Mouse (Mus musculus) thymus, postnatal 14 days (tissue): ENCODE data around the gene Hrc.
A peak's percentile ranks its signal among the peaks of the same experiment; 100 is the strongest.

Source experiments
- DNase-seq: peaks from one replicate; pipeline ENCODE4 v3.0.0; 2021

The Hrc gene

DNA sequence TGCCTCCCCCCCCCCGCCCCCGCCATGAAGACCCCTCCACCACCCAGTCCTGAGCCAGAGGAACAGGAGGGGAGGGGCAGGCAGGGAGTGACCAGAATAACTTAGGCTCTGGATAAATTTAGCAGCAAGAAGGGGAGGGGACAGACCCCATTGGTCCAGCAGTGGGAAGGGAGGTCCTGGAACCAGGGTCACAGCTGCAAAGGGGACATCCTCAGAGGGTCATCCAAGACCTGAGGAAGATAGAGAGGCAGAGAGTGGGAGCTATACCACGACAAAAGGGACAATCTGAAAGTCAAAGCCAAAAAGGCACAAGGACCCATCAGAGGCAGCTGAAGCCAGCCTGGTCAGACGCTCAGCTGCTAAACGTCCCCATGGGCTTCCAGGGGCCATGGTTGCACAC lies at the start of gene Hrc:
Hrc (plus strand) TSS at position 235 of the 400 bp plus-strand sequence.
- no peak for DNase-seq

GRCm38 (mm10) chr7:45286486-45286885 lies 48.6 kb upstream of the Hrc start:
- no peak for DNase-seq

- no peak for DNase-seq
Observed at GRCm38 (mm10) chr7:45296626-45297025, 38.5 kb upstream of the Hrc start.

DNA sequence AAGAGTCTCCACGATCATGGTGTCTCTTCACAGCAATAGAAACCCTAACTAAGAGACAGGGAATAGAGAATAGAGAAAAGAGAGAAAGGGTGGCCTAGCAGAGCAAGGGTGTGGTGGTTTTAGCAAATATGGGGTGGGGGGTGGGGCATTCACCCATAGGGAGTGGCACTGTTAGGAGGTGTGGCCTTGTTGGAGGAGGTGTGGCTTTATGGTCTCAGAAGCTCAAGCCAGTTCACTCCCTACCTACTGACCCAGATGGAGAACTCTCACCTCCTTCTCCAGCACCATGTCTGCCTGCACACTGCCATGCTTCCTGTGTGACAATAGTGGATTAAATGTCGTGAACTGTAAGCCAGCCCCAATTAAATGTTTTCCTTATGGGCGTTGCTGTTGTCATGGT lies 37.5 kb upstream of the Hrc start:
- no peak for DNase-seq

GRCm38 (mm10) chr7:45299752-45300151 lies 35.3 kb upstream of the Hrc start:
- DNase-seq, result peak; percentile 48

DNA sequence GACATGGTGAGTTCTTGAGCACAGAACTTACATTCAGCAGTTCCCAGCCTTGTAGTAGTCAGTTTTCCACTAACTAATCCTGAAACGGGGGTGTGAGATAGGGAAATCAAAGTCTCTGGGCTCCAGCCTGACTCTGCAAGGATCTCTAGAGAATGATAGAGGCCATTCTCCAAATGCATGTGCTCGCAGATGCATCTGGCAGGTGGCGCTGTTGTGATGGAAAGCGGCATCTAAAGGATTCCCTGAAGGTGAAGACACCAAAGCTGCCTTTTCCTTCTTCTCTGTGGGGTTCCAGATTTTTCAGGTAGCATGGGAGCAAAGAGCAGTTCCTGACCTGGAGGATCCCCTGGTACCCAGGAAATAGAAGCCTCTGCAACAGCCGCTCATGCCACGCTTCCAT lies 34.8 kb upstream of the Hrc start:
- DNase-seq, result peak; percentile 53

DNA sequence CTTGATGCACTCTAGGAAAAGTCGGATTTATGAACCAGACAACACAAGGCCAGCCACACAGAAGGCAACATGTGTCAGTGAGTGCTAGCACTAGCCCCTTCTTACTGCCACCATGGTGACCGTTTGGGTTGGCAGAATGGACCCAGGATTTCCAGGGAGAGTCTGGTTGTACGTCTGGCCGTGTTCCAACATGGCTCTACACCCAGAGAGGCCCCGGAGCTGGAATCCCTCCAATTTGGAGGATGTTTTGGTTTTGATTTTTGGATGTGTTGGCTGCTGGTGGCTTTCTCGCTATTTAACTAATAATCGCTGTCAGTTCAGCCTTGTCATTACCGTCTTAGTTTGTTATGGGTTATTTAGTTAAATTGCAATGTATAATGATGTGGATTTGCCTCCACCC lies 32.5 kb upstream of the Hrc start:
- no peak for DNase-seq

DNA sequence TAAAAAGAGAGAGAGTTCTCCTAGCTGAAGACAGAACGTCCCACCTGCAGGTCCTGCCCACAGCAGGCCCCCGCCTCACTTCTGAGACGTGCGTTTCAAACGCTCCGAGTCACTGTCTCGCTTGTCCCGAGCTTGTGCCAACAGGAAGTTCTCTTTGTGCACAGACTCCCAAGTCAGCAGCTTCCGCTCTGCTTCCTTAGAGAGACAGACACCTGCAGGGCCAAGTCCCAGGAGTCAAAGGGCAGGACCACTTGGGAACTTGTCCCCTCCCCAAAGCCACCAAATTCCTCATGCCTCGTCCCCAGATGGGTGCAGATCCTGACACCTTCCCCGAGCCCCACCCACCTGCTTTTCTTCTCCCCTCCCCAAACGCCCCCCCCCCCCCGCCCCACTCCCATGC lies 30.2 kb upstream of the Hrc start:
- DNase-seq, result peak; percentile 16

GRCm38 (mm10) chr7:45305275-45305674 lies 29.8 kb upstream of the Hrc start:
- peak; percentile 58 for DNase-seq

DNA sequence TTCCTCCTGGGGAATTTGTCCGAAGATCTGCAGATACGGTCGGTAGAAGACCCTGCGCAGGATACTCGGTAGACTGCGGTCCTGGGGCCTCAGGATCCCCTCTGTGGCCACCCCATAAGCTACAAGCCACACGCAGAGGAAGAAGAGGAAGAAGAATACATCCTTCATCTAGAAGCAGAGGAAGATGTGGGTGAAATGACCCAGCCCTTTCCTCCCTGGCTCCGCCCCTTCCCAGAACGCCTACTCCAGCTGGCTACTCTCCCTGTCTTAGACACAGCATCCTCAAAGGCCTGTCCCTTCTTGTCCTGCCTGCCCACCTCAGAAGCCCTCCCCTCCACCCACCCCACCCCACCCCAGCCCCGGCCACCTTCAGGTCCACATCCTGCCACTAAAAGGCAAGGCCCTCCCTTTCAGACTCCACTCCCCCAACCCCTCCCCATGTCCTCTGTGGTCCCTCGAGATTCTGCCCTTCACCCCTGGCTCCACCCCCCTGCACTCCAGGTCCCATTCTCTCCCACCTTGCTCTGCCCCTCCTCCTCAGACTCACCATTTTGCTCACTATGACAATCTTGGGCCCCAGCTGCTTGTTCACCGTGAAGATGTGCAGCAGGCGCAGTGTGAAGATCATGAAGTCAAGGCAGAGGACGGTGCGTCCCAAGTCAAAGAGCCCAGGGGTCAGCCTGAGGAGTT lies 26.4 kb upstream of the Hrc start:
- peak; percentile 21 for DNase-seq

DNA sequence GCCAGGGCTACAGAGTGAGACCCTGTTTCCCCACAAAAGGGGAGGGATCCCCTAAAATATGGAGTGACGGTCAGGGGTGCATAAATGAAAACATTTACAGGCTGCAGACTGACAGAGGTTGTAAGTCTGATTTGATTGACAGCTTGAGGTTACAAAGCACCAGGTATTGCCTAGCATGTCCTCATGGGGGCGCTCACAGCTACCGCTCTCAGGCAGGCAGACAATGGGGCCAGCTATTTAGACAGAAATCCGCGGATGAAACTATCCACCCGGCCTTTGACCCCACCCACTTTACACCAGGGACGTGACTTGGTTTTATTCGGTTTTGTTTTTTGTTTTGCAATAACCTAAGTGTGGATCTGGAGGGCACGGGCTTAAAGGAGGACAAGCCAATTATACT lies 25.6 kb upstream of the Hrc start:
- peak; percentile 59 for DNase-seq

DNA sequence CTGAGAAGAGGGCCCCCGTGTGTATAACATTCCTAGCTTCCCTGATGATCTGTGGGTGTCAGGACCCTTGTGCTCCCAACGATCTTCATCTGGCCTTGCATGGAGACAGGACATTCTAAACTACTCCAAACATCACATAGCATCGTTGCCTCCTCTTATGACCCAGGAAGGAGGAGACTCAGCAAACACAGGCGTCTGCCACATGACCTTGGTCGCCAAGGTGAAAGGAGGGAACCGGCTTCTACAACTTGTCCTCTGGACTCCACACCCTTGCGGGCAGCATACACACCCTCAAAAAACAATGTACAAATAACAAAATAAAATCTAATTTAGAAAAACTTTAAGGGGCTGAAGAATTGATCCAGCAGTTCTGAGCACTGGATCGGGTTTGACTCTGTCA lies 23.1 kb upstream of the Hrc start:
- no peak for DNase-seq

- no peak for DNase-seq
Observed at GRCm38 (mm10) chr7:45312686-45313453, 22.2 kb upstream of the Hrc start.

DNA sequence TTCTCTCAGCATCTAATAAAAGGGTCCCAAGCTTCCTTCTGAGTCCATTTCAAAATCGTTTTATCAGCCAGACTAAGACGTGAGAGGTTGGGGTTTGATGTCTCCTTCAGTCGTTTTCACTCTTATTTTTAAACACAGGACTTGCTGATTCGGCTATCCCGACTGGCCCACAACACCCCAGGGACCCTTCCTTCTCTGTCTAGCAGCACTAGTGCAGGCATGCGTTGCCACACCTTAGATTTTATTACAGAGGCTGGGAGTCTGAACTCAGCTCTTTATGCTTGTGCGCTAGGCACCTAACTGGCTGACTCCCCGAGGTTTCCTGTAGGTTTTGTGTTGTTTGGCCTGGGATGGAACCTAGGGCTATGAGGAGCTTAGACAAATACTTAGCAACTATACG lies 21.6 kb upstream of the Hrc start:
- DNase-seq, result no peak

- DNase-seq, result no peak
Observed at GRCm38 (mm10) chr7:45315182-45315701, 19.8 kb upstream of the Hrc start.

DNA sequence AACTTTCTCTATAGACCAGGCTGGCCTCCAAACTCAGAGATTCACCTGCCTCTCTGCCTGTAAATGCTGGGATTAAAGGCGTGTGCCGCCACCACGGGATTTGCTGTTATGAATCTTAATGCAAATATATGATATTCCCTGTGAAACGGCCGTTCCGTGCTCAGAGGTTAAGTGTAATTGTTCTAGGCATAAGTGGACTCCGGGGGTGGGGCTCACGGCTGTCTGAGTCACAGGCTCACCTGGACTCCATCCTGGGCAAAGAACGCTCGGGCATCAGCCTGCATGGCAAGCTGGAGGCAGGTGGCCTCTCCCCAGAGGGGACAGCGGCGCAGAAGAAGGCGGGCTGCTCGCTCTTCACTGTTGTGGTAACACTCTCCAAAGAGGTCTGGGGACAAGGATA lies 18.6 kb upstream of the Hrc start:
- no peak for DNase-seq

GRCm38 (mm10) chr7:45322245-45322644 lies 12.8 kb upstream of the Hrc start:
- no peak for DNase-seq

DNA sequence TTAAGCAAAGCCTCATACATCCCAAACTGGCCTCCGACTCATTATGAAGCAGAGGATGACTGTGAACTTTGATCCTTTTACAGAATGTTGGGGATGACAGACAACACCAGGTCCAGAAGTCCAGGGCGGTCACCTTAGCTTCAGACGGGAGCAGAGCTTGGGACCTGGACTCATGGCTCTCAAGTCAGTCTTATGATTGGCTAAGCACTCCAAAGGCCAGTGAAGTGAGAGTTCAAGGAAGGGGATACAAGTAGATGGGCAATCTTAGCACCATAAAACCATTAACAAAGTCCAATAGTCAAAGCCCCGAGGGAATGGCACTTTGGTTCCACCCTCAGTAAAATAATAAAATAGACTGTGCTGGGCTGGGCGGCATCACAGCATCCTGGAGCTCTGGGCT lies 12.0 kb upstream of the Hrc start:
- DNase-seq, result no peak

GRCm38 (mm10) chr7:45325800-45326199 lies 9.3 kb upstream of the Hrc start:
- no peak for DNase-seq

GRCm38 (mm10) chr7:45328841-45329475 lies 6.1 kb upstream of the Hrc start:
- no peak for DNase-seq

- DNase-seq, result no peak
Observed at GRCm38 (mm10) chr7:45331502-45331901, 3.6 kb upstream of the Hrc start.

- DNase-seq, result peak; percentile 77
Observed at GRCm38 (mm10) chr7:45332685-45333425, 2.2 kb upstream of the Hrc start.

DNA sequence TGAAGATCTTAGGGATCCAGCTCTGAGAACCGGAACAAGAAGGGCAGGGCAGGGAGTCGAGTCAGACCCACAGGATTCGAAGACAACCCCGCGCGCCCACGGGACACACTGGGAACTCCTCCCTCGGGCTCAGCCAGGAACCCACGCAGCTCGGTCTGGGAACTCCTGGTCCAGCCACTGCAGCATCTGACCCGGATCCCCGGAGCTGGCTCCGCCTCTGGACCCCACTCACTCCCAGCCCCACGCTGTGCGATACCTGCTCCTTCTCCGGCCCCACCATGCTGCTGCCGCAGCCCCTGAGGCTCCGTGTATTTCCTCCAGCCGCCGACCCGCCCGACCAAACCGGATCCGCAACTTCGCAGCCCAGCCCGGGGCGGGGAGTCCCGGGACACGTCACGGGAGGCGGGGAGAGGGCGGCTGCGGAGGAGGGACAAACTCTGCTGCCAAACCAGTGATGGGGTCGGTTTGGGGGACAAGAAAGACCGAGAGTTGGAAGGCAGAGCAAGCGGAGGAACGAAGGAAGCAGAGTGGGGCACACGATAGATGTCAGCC lies 1.6 kb upstream of the Hrc start, which contains the start of gene Trpm4:
Trpm4 (minus strand) TSS at position 350 of the 552 bp plus-strand sequence.
- peak; percentile 93 for DNase-seq
